Mouse (Mus musculus) spleen, postnatal 10 days (tissue): ENCODE data around the gene Kctd11.
A peak's percentile ranks its signal among the peaks of the same experiment; 100 is the strongest.
"Not testable (repeated sequence)": the region's sequence is repeated elsewhere in the genome, so short reads cannot be mapped to it uniquely, and the experiment has no call there.

Experiments used
- DNase-seq, 2 experiments: peaks; one replicate each; pipeline ENCODE4 v3.0.0; 2021 to 2022; ENCODE audit warnings: low spot score in 2 of 2

Gene Kctd11

DNA sequence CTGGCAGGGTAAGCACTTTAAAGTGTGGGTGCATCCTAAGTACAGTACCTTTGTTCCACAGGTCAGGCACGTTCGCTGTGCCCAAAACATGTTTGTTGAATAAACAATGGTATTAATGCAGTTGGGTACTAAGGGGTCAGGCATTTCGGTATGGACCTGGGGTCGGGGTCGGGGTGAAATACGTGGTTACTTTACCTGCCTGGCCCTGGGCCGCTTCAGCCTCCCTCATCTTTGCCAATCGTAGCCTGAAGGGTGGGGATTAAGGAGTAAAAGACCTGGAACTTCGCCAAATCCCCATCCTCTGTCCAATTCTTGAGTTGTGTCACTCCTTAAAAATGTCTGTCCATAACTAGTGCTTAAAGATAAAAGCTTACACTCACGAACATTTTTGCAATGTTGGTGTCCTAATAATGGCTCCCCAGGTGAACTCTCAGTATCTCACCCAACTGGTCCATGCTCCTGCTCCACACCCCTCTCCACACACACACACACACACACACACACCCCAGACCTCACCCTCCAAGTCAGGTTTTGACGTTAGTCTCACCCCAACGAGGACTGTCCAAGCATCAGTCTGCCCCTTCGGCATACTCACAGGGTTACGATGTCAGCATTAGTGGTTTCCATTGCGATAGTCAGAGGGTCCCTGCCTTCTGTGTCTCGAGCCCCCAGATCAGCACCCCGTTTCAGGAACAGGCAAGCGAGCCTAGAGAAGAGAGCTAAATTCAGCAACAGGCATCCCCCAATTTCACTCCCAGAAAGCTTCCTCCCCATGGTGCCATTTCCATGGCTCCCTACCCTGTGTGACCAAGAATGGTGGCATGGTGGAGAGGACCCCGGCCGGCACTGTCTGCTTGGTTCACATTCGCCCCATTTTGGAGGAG is 823 bp upstream of the Kctd11 start:
- no peak for DNase-seq

DNA sequence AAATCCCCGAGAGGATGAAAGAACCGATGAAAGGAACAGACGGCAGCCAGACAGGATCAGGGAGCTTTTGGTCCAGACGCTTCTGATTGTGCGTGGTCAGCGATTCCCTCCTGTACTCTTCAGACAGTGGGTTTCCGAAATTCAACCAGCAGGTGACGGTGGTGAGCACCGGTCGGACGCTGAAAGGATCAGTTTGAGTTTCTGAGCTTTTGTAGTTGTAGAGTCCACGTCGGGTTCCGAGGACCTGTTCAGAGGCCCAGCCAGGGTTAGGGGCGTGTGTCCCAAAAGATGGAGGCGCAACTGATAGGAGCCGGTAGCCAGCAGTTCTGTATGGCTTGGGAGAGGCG is 727 bp downstream of the Kctd11 start:
- peak; percentile 74 to 83 for DNase-seq

DNA sequence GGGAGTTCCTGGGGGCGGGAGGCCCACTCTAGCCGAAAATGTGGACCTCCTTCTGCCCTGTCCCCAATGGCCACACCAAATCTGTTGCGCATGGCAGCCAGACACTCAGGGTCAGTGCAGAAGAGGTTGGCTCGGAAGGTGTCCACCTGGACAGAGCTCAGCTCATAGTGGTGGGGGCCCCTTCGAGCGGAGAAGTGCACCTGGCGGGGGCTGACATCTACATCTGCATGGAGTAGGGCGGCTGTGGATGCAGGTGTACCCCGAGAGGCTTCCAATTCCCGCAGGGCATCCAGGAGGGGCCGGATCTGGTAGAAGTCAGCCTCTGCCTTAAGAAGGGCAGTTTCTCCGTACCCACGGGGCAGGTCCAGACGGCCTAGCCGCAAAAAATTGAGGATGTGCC is 1.5 kb downstream of the Kctd11 start:
- no peak for DNase-seq

DNA sequence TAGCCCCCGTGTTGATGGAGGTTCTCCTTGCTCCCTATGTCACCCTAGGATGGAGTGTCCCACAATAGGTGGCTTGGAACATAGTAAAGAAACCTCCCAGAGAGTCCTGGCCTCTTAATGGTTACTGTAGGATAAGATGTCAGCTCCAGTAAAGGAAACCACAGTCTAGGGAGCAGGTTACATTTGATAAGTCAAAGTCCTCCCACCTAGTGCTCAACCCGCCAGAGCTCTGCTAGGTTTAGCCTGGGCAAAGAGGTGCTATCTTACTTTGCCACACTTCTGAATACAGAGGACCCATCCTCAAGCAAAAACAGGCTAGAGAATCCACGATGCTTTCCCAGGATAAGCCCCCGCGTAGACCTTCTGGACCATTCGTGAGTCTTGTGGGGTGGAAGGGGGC is 2.3 kb downstream of the Kctd11 start:
- DNase-seq: no peak

DNA sequence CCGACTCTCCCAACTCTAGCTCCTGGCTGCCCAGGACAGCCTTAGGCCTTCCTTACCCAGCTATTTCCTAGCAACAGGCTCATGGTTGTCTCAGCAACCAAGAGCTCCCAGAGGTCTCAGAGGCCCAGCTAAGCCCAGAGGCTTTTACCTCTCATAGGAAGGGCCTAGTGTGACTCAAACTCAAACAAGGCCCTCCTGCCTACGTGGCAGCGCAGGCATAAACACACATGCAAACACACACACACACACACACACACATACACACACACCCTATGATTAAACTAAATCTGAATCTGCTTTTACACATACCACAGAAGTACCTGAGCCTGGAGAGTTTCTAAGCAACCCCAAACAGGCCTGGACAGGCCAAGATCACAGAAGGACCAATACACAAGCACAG is 2.8 kb downstream of the Kctd11 start:
- DNase-seq: no peak

DNA sequence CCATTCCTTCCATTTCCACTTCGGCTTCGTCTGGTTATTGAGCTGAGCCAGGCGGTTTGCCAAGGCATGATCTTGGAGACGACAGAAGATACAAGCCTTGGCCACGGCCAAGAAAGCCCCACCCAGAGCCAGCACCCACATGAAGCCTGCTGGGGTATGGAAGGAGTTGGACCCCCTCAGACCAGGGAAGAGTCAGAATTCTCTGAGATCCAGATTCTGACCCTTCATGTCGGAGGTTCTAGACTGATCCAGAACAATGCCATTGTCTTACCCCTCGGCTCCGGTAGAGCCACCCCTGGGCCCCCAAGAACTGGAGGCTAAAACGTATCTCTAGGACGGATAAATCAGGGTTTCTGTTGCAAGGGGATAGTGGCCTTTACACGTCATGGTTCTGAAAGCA is 3.3 kb downstream of the Kctd11 start, which contains the start of gene Tmem95:
TSS of gene Tmem95 (minus strand) at position 141 of the 400 bp plus-strand sequence.
- DNase-seq: no peak

DNA sequence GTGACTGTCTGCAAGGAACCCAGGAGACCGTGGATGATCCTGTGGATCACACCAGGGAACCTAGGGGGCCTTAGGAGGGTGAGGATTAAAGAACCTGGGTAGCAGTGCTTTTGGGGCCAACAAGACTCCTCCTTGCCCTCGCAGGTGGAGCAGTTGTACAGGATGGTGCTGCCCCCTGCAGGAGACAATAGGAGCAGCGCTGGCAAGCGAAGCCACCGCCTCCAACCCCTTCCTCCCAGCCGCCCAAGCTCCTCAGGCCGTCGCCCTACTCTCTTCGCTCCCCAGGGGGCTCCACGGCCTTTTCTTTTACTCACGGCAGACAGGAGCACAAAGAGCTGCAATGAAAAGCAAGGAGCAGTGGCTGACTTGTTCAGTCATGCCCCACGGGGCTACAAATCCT is 4.3 kb downstream of the Kctd11 start:
- peak; percentile 90 to 94 for DNase-seq

DNA sequence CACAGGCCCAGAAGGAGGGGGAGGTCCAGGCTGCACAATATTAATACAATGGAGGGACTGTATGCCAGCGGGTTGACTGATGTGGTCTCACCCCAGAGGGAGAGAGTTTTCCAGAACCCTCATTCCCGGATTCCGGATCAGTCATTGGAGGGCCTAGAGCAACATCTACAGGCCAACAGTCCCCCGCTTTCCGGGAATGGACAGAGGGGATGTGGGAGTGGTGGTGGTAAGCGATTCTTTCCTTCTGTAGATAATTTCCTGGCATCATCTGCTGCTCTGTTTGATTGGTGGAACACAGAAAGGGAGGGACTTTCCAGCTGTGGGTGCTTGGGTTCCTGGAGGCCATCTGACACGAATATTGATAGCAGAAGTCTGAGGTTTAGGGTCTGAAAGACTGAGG is 5.0 kb downstream of the Kctd11 start:
- DNase-seq: no peak

DNA sequence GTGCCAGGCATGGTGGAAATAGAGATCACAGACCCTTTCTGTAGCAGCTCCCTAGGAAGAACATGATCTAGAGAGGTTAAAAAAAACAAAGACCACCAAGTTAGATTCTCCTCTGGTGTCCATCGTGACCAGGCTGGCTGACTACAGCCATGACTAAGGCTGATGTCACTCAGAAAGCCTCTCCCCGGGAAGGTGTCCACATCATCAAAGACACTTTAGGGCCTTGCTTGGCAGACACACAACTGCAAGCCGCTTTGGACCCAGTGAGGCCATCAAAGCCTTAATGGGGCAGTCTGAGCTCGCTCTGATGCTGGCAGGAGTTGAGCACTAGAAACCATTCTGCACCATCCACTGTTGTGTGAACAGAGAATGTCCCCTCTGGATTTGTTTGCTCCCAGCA is 8.8 kb downstream of the Kctd11 start:
- no peak for DNase-seq

DNA sequence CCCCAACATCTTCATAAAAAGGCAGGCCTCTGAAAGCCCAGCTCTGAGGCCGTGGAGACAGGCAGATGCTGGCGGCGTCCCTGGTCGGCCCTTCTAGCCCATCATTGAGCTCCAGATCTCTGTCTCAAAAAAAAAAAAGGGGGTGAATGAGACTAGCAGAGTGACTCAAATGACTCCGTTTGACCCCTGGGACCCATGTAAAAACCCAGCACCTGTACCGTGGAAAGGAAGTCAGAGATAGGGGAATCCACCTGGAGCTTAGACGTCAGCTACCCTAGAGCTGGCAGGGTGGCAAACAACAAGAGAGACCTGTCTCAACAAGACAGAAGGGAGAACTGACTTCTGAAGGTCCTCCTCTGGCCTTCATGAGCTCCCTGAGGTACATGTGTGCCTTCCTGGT is 9.4 kb downstream of the Kctd11 start:
- DNase-seq: no peak

DNA sequence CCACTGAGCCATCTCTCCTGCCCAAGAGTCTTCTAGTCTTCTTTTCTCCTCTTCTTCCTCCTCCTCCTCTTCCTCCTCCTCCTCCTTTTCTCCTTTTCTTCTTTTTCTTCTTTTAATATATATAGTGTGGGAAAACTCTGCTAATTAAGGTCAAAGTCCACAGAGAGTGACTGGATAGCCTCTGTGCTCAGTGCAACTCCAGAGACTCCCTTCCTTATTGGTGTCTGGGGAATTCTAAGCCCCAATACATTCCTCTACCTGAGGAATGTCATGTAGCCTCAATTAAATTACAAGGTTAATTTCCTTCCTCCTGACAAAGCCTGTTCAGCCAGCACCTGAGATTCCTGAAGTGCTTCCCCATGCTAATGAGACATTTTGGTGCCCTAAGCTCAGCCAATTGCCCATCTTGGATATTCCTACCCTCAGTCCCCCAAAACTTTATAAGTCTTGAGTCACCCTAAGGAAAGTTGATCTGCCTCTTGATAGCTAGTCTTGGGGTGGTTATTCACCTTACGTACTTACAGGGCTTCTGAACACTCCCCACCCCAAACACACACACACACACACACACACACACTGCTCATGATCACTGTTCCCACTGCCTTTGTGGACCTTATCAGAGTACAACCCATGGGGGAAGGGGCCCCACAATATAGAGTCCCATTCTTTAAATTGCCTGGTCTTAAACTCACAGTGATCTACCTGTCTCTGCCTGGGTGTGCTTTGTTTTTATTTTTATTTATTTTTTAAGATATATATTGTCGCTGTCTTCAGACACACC is 10.7 kb downstream of the Kctd11 start:
- no peak for DNase-seq

DNA sequence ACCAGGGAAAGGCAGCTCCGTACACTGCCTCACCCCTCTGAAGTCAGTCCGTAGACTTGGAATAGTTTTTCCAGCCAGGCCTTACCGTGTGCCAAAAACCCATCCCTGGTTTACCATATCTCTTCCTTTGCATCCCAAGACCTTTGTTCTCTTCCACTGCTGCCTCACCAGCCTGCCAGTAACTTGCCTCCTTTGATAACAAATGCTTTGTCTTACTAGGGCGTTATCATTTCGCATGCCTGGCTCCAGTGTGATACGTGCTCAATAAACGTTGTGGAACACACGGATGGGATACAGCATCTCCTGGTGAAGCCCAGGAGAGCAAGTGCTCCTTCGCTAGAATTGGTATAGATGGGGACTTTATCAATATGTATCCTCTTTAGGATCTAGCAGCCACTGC is 13.9 kb downstream of the Kctd11 start:
- no peak for DNase-seq

DNA sequence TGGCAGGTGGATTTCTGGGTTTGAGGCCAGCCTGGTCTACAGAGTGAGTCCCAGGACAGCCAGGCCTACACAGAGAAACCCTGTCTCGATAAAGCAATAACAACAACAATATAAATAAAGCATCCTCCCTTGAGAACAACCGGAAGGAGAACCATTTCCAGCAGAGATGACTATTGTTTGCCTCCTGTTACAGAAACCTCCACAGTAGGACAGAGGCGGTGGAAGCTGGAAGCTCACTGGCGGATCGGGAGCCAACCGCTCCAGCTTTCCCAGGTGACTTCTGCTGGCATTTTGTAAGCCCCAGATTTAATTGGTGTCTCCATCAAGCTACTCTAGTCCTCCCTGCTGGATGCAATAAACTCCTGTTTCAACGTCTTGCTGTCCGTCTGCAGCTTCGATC is 15.6 kb downstream of the Kctd11 start:
- no peak for DNase-seq

DNA sequence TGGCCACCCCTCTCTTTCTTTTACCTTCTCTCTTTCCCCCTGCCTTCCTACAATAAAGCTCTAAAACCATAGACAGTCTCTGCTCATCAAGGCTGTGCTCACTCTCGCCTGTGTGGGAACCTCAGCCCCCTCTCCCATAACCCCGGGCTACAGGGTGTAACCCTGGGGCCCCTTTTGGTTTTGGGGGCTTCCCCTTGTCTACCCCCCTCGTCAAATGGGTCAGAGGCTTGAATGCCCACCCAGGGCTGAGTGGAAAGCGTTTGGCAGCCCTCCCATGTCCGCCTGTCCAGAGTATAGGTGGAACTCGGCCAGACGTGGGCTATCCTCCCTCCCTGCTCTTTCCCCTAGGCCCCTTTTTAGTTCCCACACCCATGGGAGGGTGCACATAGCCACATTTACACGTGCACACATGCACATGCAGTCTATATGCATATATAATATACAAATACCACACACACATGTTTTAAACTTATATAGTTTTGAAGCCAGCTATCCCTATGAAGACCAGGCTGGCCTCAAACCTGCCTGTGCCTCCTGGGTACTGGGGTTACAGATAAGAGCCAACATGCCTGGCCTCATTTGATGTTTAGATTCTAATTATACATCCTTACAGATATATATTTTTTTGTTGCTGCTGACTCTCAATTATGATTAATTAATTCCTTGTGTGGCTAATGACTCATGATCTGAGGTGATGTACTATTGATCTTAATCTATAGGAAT is 16.9 kb downstream of the Kctd11 start:
- DNase-seq: no peak

DNA sequence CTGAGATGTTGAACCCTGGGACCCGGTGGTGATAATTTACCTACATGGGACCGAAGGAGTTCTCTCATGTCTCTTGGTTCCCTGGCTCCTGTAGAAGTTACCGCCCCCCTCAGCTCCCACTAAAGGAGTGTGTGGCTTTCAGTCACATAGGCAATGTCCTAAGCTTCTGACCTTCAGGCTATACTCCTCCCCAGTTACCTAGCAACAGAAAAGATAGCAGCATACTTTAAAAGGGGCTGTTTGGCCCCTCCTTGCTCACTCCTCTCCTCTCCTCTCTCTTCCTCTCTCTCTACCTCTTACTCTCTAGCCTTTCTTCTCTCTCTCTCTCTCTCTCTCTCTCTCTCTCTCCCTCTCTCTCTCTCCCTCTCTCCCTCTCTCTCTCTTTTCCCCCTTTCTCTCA is 17.5 kb downstream of the Kctd11 start:
- not testable (repeated sequence) for DNase-seq

DNA sequence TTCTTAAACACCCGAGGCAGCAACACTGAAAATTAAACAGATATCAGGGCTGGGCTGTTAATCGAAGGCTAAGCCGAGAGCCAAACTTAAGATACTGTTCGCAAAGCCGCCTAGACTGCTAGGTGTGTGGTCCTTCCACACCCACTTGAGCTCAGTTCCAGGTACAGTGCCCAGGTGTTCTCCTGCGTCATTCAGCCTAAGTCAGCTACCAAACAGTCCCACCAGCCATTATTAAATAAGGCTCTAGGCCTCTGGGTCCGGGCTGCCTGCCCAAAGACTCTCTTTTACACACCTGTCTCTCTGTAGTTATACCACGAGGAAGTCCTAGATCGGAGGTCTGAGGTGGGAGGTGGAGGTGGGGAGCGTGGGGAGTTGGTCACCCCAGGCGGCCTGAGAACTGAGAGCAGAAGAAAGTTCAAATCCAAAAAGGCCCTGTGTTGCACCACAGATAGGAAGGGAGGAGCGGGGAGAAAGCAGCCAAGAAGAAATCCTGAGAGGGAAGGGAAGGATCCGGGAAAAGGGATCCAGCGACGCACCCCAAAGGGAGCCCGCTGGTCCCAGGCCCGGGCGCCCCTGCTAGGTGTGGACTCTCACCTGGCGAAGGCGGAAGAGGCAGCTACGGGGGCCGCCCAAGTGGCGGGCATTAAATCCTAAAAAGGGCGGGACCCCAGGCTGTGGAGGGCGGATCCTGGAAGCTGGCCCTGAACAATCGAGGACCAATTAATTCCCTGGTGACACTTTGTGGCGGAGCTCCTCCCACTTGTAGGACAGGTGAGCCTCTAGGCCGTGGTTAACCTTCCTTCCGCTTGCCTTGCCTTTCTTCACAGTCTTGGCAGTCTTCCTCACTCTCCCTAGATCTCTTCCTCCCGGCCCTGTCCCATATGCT is 22.9 kb downstream of the Kctd11 start, which contains the start of gene Tnk1:
TSS of gene Tnk1 (minus strand) at position 618 of the 886 bp plus-strand sequence.
- no peak for DNase-seq

DNA sequence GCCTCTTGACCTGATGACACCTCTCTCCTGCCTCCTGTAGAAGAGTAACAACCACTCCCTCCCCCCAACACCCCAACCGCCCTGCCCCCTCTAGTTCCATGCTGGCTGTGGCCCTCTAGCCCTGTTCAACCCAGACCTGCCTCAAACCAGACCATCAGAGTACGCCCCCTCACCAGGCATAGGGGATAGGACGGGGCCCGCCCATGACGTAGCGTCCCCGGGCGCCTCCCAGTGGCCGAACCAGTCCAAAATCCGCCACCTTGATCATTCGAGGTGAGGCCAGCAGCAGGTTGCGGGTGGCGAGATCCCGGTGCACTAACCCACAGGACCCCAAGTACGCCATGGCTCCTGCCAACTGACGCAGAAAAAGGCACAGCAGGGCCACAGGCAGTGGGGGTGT is 25.9 kb downstream of the Kctd11 start:
- peak; percentile 80 to 84 for DNase-seq

DNA sequence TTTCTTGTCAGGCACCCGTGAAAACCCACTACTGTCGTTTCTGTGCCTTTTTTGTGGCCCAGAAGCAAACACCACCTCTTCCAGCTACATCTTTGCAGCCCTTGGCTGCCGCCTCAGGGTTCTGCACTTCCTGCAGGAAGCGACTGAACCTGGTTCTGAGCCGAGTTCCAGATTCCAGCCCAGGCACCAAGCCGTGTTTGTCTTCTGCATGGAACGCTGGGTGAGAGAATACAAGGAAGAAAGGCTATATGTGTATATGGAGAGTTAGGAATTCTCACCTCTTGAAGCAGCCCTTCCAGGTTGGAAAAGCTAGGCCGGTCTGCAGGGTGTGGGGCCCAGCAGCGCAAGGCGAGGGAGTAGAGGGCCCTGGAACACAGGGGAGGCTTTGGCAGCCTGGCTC is 26.5 kb downstream of the Kctd11 start:
- peak; percentile 33 to 60 for DNase-seq

DNA sequence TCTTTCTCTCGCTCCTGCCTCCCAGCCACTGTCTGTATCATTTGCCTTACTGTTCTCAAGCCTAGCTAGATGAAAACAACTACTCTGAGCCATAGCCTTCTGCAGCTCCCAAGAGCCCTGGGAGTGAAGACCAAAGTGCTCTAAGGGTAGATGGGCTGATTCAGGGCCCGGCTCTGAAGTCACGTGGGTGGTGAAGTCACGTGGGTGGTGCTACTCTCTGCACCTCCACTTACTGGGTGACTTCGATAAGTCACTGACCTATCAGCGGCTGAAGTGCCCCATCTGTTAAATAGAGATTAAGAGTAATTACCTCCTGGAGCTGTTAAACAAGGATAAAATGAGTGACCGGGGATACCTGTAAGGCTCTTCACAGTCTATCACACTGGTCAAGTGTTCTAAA is 27.2 kb downstream of the Kctd11 start:
- peak; percentile 87 to 95 for DNase-seq

DNA sequence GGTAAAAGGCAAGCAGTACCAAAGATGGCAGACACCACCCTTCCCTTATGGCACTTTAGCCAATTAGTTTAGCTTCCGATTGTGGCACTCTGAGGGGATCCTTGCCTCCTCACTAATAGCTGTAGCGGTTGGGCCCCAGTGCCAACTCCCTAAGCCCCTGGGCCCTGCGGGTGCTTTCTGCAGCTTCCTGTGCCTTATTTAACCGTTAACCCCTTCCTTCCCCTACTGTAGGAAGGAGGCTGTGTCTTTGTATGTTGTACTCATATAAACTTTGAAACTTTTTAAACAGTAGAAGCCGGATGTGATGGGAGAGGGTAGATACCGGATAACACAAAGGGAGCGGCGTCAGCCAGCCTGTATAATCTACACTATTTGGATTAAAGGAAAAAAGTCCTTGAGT is 30.5 kb downstream of the Kctd11 start:
- DNase-seq: peak in 1 of 2 experiments; percentile 46

DNA sequence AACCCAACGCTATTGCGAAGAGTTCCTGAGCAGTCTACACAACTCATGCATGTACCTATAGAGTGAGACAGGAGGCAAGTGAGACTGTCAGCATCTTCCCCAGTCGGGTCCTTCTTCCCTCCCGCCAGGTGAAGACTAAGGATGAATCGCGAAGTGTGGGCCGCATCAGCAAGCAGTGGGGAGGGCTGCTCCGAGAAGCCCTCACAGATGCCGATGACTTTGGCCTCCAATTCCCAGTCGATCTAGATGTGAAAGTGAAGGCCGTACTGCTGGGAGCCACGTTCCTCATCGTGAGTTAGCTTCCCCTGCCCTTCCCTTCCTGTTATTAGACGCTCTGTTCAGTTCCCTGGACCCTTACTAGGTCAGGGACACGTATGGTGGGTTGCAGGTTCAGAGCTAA is 31.3 kb downstream of the Kctd11 start:
- no peak for DNase-seq
